Mouse (Mus musculus) liver, embryonic 13.5 days (tissue): ENCODE data around the gene Plcz1. TPM values are rescaled to one million over a fixed set of nuclear protein-coding genes. Genes with fewer than 3 reads are reported as not detected.

Source experiments
- ATAC-seq: fragments of 200-750 bp; cut with Nextera tagmentation; 2 replicates; pipeline ENCODE4 v1.8.0; 2017; ENCODE audit warnings: low read depth, mild to moderate bottlenecking, moderate number of reproducible peaks, moderate library complexity
- DNase-seq: peaks from one replicate; pipeline ENCODE4 v3.0.0; 2022
- H3K27ac ChIP-seq: fragments of 300-500 bp; sonication (generic); 2 replicates; pipeline ENCODE4 v1.5.1; 2015; ENCODE audit warnings: moderate library complexity, mild to moderate bottlenecking, inconsistent platforms
- H3K27me3 ChIP-seq: fragments of 300-500 bp; sonication (generic); 2 replicates; pipeline ENCODE4 v1.6.1; 2015; ENCODE audit warnings: mild to moderate bottlenecking, inconsistent platforms
- H3K36me3 ChIP-seq: fragments of 300-500 bp; sonication (generic); 2 replicates; pipeline ENCODE4 v1.6.1; 2015; ENCODE audit warnings: mild to moderate bottlenecking, inconsistent platforms
- H3K4me1 ChIP-seq: fragments of 300-500 bp; sonication (generic); replicated peaks from 2 replicates; pipeline ENCODE4 v1.6.1; 2015; ENCODE audit warnings: inconsistent platforms
- H3K4me2 ChIP-seq: fragments of 300-500 bp; sonication (generic); 2 replicates; pipeline ENCODE4 v1.6.1; 2015; ENCODE audit warnings: inconsistent platforms, mild to moderate bottlenecking, moderate library complexity
- H3K4me3 ChIP-seq: fragments of 300-500 bp; sonication (generic); replicated peaks from 2 replicates; pipeline ENCODE4 v1.5.1; 2015; ENCODE audit warnings: mild to moderate bottlenecking, inconsistent platforms
- H3K9ac ChIP-seq: fragments of 300-500 bp; sonication (generic); 2 replicates; pipeline ENCODE4 v1.6.1; 2015; ENCODE audit warnings: mild to moderate bottlenecking, inconsistent platforms
- H3K9me3 ChIP-seq: fragments of 300-500 bp; sonication (generic); replicated peaks from 2 replicates; pipeline ENCODE4 v1.6.1; 2016; ENCODE audit warnings: inconsistent platforms
- WGBS: fragments of 180-500 bp; shearing (Covaris S2); methylation state at CpG from one replicate; pipeline ENCODE4 v1.1.7; 2015; ENCODE audit not compliant: insufficient replicate concordance; 5-methylcytosine and 5-hydroxymethylcytosine counted together
- polyA plus RNA-seq: library from polyadenylated mRNA; unstranded; fragments of >200 nt; fragmentation: Nextera tagmentation; extraction: Ambion mirVana; gene quantifications from 2 replicates; pipeline ENCODE4 v1.2.1, GENCODE M21; 2015

Plcz1 gene
- polyA plus RNA-seq = not detected in 2 replicates

- DNase-seq = no peak
- no peak within 1 kb of the TSS for H3K9ac ChIP-seq
- no peak for ATAC-seq
- no peaks in the 10 kb centered on the region for H3K36me3 ChIP-seq
- H3K27me3 ChIP-seq = no peaks in the 10 kb centered on the region
- H3K9me3 ChIP-seq = no peaks in the 10 kb centered on the region; the same call in 1 of the 2 replicates
- no peak within 1 kb of the TSS for H3K4me3 ChIP-seq
- H3K27ac ChIP-seq = no peak within 1 kb of the TSS
- no peaks in the 10 kb centered on the region for H3K4me1 ChIP-seq
- H3K4me2 ChIP-seq = no peak within 1 kb of the TSS
- whole genome bisulfite sequencing = 64% methylated on average over 5 of the region's 5 CpGs
Observed at GRCm38 (mm10) chr6:140041357-140041756, at the start of gene Plcz1. Gene Plcz1 (minus strand): TSS chr6:140041457.

GRCm38 (mm10) chr6:140089855-140090254, 48.6 kb upstream of the Plcz1 start:
- Histone ChIP-seq H3K4me2 (no peak overlapping the region), H3K9me3 (0 out of 2 replicates have a peak, but pooled peaks cover 4% of the 10 kb centered on the region), H3K4me3 (no peak overlapping the region), H3K27me3 (no peaks in the 10 kb centered on the region), H3K4me1 (no peaks in the 10 kb centered on the region), H3K36me3 (no peaks in the 10 kb centered on the region), H3K27ac (no peak overlapping the region), H3K9ac (no peak overlapping the region)
- ATAC-seq = no peak
- 61% methylated on average over 5 of the region's 5 CpGs for WGBS
- no peak for DNase-seq

GRCm38 (mm10) chr6:140081739-140082138, 40.5 kb upstream of the Plcz1 start:
- no peak for ATAC-seq
- no peaks in the 10 kb centered on the region for H3K27me3 ChIP-seq
- DNase-seq = no peak
- H3K4me2 ChIP-seq = no peak overlapping the region
- H3K27ac ChIP-seq = no peak overlapping the region
- no peak overlapping the region for H3K9ac ChIP-seq
- H3K36me3 ChIP-seq = no peaks in the 10 kb centered on the region
- WGBS = 53% methylated on average over 3 of the region's 3 CpGs
- H3K4me1 ChIP-seq = no peaks in the 10 kb centered on the region; the same call in 1 of the 2 replicates
- no peak overlapping the region for H3K4me3 ChIP-seq
- H3K9me3 ChIP-seq = 0 out of 2 replicates have a peak, but pooled peaks cover 4% of the 10 kb centered on the region

GRCm38 (mm10) chr6:140080933-140081332, 39.7 kb upstream of the Plcz1 start:
- DNase-seq = no peak
- Histone ChIP-seq H3K36me3 (no peaks in the 10 kb centered on the region), H3K9ac (no peak overlapping the region), H3K27ac (no peak overlapping the region), H3K4me3 (no peak overlapping the region), H3K9me3 (0 out of 2 replicates have a peak, but pooled peaks cover 4% of the 10 kb centered on the region), H3K4me1 (no peaks in the 10 kb centered on the region; the same call in 1 of the 2 replicates), H3K4me2 (no peak overlapping the region), H3K27me3 (no peaks in the 10 kb centered on the region)
- 72% methylated on average over 7 of the region's 7 CpGs for WGBS
- no peak for ATAC-seq

GRCm38 (mm10) chr6:140069177-140069576, 27.9 kb upstream of the Plcz1 start:
- no peak overlapping the region for H3K4me2 ChIP-seq
- no peaks in the 10 kb centered on the region for H3K36me3 ChIP-seq
- no peaks in the 10 kb centered on the region for H3K27me3 ChIP-seq
- H3K4me3 ChIP-seq = no peak overlapping the region
- H3K9me3 ChIP-seq = peaks cover 2% of the 10 kb centered on the region; the same call in 1 of the 2 replicates
- WGBS = 74% methylated on average over 8 of the region's 8 CpGs
- H3K4me1 ChIP-seq = no peaks in the 10 kb centered on the region
- no peak for DNase-seq
- no peak overlapping the region for H3K9ac ChIP-seq
- H3K27ac ChIP-seq = no peak overlapping the region
- no peak for ATAC-seq

GRCm38 (mm10) chr6:140054271-140054928, 13.1 kb upstream of the Plcz1 start:
- no peak overlapping the region for H3K4me2 ChIP-seq
- H3K36me3 ChIP-seq = no peaks in the 10 kb centered on the region
- H3K9me3 ChIP-seq = peaks cover 2% of the 10 kb centered on the region; the same call in 1 of the 2 replicates
- H3K4me3 ChIP-seq = no peak overlapping the region
- no peaks in the 10 kb centered on the region for H3K27me3 ChIP-seq
- no peak overlapping the region for H3K9ac ChIP-seq
- no peaks in the 10 kb centered on the region for H3K4me1 ChIP-seq
- H3K27ac ChIP-seq = no peak overlapping the region
- WGBS = 69% methylated on average over 5 of the region's 5 CpGs
- no peak for DNase-seq
- no peak for ATAC-seq

GRCm38 (mm10) chr6:140051476-140051875, 10.2 kb upstream of the Plcz1 start:
- no peak for DNase-seq
- H3K36me3 ChIP-seq = no peaks in the 10 kb centered on the region
- H3K9me3 ChIP-seq = no peaks in the 10 kb centered on the region; the same call in 1 of the 2 replicates
- no peak overlapping the region for H3K9ac ChIP-seq
- WGBS = 79% methylated on average over 5 of the region's 5 CpGs
- H3K27ac ChIP-seq = no peak overlapping the region
- no peak overlapping the region for H3K4me3 ChIP-seq
- no peak for ATAC-seq
- H3K4me2 ChIP-seq = no peak overlapping the region
- H3K4me1 ChIP-seq = no peaks in the 10 kb centered on the region
- H3K27me3 ChIP-seq = no peaks in the 10 kb centered on the region

- Histone ChIP-seq H3K27ac (no peak within 1 kb of the TSS), H3K9ac (no peak within 1 kb of the TSS), H3K9me3 (no peaks in the 10 kb centered on the region; the same call in 1 of the 2 replicates), H3K4me3 (no peak within 1 kb of the TSS), H3K4me2 (no peak within 1 kb of the TSS), H3K27me3 (no peaks in the 10 kb centered on the region), H3K4me1 (no peaks in the 10 kb centered on the region), H3K36me3 (no peaks in the 10 kb centered on the region)
- 88% methylated on average over 7 of the region's 7 CpGs for WGBS
- DNase-seq (no peak), ATAC-seq (no peak)
Observed at GRCm38 (mm10) chr6:140040952-140041351, 305 bp downstream of the Plcz1 start, which contains the start of gene Capza3. Gene Capza3 (plus strand): TSS chr6:140041252.

- no peaks in the 10 kb centered on the region for H3K36me3 ChIP-seq
- no peak overlapping the region for H3K27ac ChIP-seq
- H3K27me3 ChIP-seq = no peaks in the 10 kb centered on the region
- no peaks in the 10 kb centered on the region for H3K4me1 ChIP-seq
- H3K9me3 ChIP-seq = no peaks in the 10 kb centered on the region; the same call in 1 of the 2 replicates
- H3K4me2 ChIP-seq = no peak overlapping the region
- no peak overlapping the region for H3K4me3 ChIP-seq
- DNase-seq = no peak
- ATAC-seq = no peak
- WGBS = 51% methylated on average over 7 of the region's 7 CpGs
- no peak overlapping the region for H3K9ac ChIP-seq
Observed at GRCm38 (mm10) chr6:140024404-140024803, 16.9 kb downstream of the Plcz1 start.

GRCm38 (mm10) chr6:140005181-140005580, 36.1 kb downstream of the Plcz1 start:
- no peak overlapping the region for H3K4me2 ChIP-seq
- WGBS = 53% methylated on average over 3 of the region's 3 CpGs
- no peaks in the 10 kb centered on the region for H3K36me3 ChIP-seq
- H3K27me3 ChIP-seq = no peaks in the 10 kb centered on the region
- H3K9me3 ChIP-seq = peaks cover 3% of the 10 kb centered on the region; the same call in 1 of the 2 replicates
- H3K9ac ChIP-seq = no peak overlapping the region
- H3K4me1 ChIP-seq = no peaks in the 10 kb centered on the region
- no peak overlapping the region for H3K4me3 ChIP-seq
- DNase-seq (no peak), ATAC-seq (no peak)
- no peak overlapping the region for H3K27ac ChIP-seq

GRCm38 (mm10) chr6:139989597-139989996, 51.7 kb downstream of the Plcz1 start:
- Histone ChIP-seq H3K36me3 (no peaks in the 10 kb centered on the region), H3K9me3 (peaks cover 3% of the 10 kb centered on the region; the same call in 1 of the 2 replicates), H3K27ac (no peak overlapping the region), H3K9ac (no peak overlapping the region), H3K4me2 (no peak overlapping the region), H3K4me1 (no peaks in the 10 kb centered on the region), H3K27me3 (no peaks in the 10 kb centered on the region), H3K4me3 (no peak overlapping the region)
- 76% methylated on average over 10 of the region's 10 CpGs for WGBS
- ATAC-seq = no peak
- DNase-seq = no peak

- 82% methylated on average over 6 of the region's 6 CpGs for WGBS
- Histone ChIP-seq H3K4me2 (no peak overlapping the region), H3K27ac (no peak overlapping the region), H3K4me3 (no peak overlapping the region), H3K4me1 (no peaks in the 10 kb centered on the region), H3K36me3 (no peaks in the 10 kb centered on the region), H3K27me3 (no peaks in the 10 kb centered on the region), H3K9ac (no peak overlapping the region), H3K9me3 (peaks cover 3% of the 10 kb centered on the region; the same call in 1 of the 2 replicates)
- no peak for DNase-seq
- no peak for ATAC-seq
Observed at GRCm38 (mm10) chr6:139989075-139989474, 52.2 kb downstream of the Plcz1 start.
